Mouse (Mus musculus): ENCODE results near the gene Snrpf.

Gene Snrpf

GRCm38 (mm10) chr10:93589281-93589848 lies at the start of gene Snrpf:
TSS of gene Snrpf (minus strand) at chr10:93589706.
- DNase-seq: peak; percentile 93

- no peak for DNase-seq
These were observed 46.4 kb upstream of the Snrpf start for GRCm38 (mm10) chr10:93635941-93636340.

- DNase-seq: no peak
These were observed 44.5 kb upstream of the Snrpf start for GRCm38 (mm10) chr10:93633971-93634370.

GRCm38 (mm10) chr10:93633563-93633962 lies 44.1 kb upstream of the Snrpf start:
- DNase-seq: no peak

- no peak for DNase-seq
These were observed 42.6 kb upstream of the Snrpf start for GRCm38 (mm10) chr10:93632086-93632485.

GRCm38 (mm10) chr10:93630310-93630709 lies 40.8 kb upstream of the Snrpf start:
- DNase-seq: no peak

- no peak for DNase-seq
These were observed 34.6 kb upstream of the Snrpf start for GRCm38 (mm10) chr10:93624151-93624550.

- peak; percentile 90 for DNase-seq
These were observed 34.2 kb upstream of the Snrpf start for GRCm38 (mm10) chr10:93623725-93624124.

- no peak for DNase-seq
These were observed 31.1 kb upstream of the Snrpf start for GRCm38 (mm10) chr10:93620438-93621179.

GRCm38 (mm10) chr10:93614850-93615249 lies 25.3 kb upstream of the Snrpf start:
- no peak for DNase-seq

- no peak for DNase-seq
These were observed 22.0 kb upstream of the Snrpf start for GRCm38 (mm10) chr10:93611419-93612007.

GRCm38 (mm10) chr10:93610896-93611295 lies 21.4 kb upstream of the Snrpf start:
- DNase-seq: no peak

GRCm38 (mm10) chr10:93609236-93609635 lies 19.7 kb upstream of the Snrpf start:
- no peak for DNase-seq

GRCm38 (mm10) chr10:93608051-93608450 lies 18.5 kb upstream of the Snrpf start:
- no peak for DNase-seq

GRCm38 (mm10) chr10:93606326-93606725 lies 16.8 kb upstream of the Snrpf start:
- DNase-seq: no peak

GRCm38 (mm10) chr10:93603256-93603655 lies 13.8 kb upstream of the Snrpf start:
- no peak for DNase-seq

- DNase-seq: no peak
These were observed 12.8 kb upstream of the Snrpf start for GRCm38 (mm10) chr10:93602309-93602708.

GRCm38 (mm10) chr10:93596641-93597040 lies 7.1 kb upstream of the Snrpf start:
- no peak for DNase-seq

GRCm38 (mm10) chr10:93595831-93596230 lies 6.3 kb upstream of the Snrpf start:
- no peak for DNase-seq

GRCm38 (mm10) chr10:93594022-93594482 lies 4.5 kb upstream of the Snrpf start:
- peak; percentile 79 for DNase-seq

- peak; percentile 30 for DNase-seq
These were observed 3.0 kb upstream of the Snrpf start for GRCm38 (mm10) chr10:93592456-93592855.

GRCm38 (mm10) chr10:93588796-93589195 lies 710 bp downstream of the Snrpf start:
- DNase-seq: no peak

- DNase-seq: peak; percentile 53
These were observed 12.1 kb downstream of the Snrpf start for GRCm38 (mm10) chr10:93577271-93577886.

- DNase-seq: no peak
These were observed 13.5 kb downstream of the Snrpf start for GRCm38 (mm10) chr10:93575960-93576359.

Data from kidney, adult 11 months (tissue).